Mouse (Mus musculus): Measurements from ENCODE around the gene Csnk1e.

Gene Csnk1e

DNA sequence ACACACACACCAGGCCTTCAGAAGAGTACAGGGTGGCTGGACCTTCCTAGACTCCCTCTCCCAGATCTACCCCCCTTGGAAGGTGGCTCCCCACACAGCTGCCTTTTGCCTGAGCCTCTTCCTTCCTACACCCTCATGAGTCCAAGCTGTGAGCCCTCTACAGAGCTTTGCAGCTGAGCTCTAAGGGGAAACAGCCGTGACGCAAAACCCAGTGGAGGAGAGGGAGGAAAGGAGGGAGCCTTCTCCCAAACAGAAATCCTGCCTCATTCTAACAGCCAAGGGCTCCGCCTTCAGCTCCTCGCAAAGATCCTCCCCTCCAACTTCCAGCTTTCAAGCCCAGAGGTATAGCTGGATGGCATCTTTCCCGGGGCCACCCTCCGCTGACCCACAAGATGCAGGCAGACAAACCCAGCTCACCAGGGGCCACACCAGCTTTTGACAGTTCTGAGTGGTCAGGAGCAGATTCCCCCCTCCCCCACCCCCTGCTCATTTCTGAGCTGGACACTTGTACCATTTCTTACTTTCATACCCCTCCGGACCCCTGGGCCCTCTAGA lies 11.4 kb downstream of the Csnk1e start:
- DNase-seq (ENCODE audit: extremely low read depth, low read depth, low spot score) = no peak

DNA sequence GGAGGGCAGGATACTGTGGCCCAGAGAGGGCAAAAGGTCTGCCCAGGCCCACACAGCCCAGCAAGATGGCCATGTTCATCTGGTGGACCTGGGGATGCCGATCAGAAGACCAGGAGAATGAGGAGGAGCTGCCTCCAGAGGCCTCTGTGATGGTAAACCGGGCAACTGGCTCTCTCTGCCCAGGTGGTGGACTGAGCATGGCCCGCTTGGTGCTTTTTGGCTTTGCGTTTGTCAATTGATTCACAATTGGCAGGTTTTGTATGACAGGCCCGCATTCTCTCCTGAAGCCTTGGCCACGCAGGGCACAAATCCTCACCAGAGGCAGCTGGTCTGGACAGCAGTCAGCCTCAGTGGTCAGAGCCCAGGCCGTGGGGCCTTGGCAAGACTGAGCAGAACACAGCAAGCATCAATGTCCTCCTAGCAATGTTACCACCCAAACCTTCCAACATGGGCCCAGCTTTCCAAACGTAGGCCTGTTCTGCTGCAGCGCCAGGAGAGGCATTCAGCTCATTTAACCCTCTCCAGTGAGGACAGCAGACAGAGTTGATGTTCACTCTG lies 12.3 kb downstream of the Csnk1e start:
- no peak for DNase-seq (ENCODE audit: extremely low read depth, low read depth, low spot score)

DNA sequence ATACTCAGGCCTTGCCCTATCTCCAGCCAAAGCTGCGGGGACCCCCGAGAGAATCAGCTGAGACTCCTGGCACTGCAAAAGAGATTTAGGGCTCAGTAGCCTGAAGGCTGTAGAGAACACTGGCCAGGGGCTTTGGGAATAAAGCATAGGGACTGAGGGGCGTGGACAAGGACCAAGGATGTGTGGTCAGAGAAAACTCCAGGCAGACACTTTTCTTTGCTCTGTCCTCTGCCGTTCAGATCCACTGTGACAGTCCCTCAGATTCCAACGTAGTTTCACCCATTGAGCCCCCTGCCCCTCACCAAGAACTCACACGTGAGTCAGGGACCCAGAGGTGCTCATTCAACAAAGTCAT lies 13.1 kb downstream of the Csnk1e start:
- no peak for DNase-seq (ENCODE audit: extremely low read depth, low read depth, low spot score)

DNA sequence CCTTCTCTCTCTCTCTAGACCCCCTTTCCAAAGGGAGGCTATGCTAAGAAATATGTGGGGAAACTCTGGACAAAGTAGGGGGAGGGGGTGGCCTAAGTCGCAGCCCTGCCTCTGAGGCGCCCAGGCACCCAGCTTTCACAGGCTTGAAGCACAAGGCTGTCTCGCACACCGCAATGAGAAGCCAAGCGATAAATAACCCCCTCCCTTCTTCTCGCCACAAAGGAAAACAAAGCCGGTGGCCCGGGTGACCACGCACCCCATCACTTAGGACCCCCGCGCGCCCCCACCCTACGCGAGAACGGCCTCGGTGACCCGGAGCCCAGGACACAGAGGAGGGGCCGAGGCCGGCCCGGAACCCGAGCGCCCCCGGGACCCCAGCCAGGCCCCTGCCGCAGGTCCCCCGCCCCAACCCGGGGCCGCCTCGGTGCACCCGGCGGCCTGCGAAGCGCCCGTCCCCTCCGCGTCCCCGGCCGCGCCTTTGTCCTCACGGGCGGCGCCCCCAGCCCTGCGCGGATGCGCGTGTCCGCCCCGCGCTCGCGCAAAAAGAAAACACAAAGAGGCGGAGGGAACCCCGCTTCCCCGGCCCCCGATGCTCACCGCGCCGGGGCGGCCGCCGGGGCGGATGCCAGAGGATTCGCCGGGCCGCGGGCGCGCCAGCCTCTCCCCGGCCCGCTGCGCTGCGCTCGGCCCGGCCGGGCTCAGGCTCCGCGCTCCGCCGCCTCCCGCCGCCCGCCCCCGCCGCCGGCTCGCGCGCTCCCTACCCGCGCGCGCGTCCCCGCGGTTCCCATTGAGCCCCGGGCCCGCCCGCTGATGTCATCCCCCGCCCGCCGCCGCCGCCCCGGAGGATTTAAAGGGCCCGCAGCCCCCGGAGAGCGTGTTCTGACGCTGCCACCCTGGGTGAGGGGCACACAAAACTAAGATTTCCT lies 13.8 kb downstream of the Csnk1e start:
- DNase-seq (ENCODE audit: extremely low read depth, low read depth, low spot score) = no peak

DNA sequence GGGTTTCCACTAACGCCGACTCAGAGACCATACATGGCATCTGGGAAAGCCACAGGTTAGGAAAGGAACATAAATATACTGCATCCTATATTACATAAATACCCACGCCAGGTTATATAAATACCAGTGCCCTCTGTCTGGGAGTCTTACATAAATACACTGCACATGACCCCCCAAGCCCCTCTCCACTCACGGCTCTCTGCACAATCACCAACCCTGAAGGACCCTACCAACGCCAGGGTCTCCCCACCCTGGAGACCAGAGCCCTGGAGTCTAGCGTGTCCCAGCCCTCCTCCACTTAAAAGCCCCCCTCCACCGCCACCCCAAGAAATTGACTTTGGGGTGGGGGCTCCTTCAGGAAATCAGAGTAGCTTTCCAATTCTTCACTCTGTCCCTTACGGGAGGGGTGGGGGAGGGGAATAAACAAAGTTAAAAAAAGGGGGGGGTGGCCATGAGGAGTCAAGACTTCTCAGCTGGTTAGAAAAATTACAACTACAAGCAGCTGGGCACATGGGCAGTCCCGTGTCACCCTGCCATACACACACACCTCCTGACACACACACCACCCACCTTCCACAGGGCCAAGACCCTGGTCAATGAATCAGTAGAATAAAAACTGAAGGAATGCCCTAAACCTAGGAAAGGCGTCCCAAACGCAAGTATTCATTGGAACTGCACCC lies 14.6 kb downstream of the Csnk1e start:
- no peak for DNase-seq (ENCODE audit: extremely low read depth, low read depth, low spot score)

DNA sequence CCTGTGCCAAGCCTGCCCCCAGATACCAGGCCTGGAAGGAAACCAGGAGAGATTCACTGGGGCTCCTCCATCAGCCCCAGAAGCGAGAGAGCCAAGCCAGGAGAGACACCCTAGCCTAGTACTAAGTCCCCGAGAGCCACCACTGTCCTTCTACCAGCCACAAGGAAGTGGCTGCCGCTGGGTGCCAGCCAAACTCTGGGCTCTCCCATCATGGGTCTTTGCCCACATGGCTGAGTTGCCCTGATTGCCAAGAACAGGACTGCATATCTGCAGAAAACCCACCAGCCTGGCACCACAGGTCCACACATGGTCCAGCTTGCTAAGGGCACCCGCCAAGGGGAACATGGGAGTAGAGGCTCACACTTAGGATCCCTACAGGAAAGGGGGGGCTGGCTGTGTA lies 15.1 kb downstream of the Csnk1e start:
- DNase-seq (ENCODE audit: extremely low read depth, low read depth, low spot score) = no peak

DNA sequence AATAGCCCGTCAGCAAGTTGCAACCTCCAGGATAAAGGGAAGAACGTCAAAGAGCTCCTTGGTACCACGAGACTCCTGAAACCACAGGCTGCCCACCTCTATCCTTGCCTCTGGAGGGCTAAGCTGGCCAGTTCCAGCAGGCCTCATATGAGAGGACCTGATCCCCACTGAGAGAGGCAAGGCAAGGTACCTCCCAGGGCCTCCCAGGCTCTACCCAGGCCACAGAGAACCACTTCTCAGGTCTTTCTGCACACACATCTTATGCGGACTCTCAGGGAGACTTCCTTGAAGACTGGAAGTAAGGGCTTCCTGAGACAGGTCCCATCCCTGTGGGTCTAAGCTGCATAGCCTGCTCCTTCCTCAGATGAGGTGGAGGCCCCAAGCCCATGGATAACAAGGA lies 16.0 kb downstream of the Csnk1e start:
- DNase-seq (ENCODE audit: extremely low read depth, low read depth, low spot score) = no peak

DNA sequence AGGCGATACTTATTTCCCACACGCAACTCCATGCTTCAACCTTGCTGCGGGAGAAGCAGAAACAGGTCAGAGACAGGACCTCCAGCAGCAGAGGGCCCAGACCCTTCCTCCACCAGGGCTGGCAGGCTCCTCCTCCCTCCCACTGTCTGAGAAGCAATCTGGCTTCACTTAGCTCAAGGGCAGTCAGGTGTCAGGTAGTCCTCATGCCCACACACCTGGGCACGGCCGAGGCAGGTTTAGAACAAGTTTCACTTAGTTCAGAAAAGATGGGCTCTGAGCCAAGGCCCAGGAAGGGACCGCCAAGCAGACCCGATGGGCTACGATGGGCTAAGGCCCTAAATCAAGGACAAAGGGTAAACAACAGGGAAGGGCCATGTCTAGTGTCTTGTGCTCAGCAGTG lies 16.6 kb downstream of the Csnk1e start:
- no peak for DNase-seq (ENCODE audit: extremely low read depth, low read depth, low spot score)

DNA sequence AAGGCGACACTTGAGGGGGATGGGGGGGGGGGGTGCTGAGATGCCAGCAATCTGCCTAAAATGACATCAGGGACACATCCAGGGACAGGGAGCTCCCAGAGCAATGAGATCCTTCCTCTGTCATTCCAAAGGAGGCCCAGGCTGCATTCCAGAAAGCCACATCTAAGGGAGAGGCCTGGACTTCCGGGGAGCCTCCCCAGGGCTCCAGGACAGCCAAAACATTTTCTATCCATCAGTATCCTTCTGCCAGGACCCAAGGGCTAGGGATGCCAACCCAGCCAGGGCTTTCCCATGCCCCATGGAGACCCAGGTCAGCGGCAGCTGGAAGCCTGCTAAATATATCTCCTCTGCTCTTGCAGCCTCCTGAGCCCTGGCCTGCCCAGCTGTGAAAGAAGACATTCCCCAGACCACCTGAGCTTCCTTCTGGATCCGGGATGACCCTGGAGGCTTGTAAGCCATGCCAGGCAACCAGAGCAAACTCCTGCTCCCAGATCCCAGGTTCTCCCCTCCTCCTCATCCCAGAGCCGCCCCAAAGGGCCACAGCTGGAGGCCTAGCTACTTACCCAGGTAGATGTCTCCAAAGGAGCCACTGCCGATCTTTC lies 17.1 kb downstream of the Csnk1e start:
- no peak for DNase-seq (ENCODE audit: extremely low read depth, low read depth, low spot score)

DNA sequence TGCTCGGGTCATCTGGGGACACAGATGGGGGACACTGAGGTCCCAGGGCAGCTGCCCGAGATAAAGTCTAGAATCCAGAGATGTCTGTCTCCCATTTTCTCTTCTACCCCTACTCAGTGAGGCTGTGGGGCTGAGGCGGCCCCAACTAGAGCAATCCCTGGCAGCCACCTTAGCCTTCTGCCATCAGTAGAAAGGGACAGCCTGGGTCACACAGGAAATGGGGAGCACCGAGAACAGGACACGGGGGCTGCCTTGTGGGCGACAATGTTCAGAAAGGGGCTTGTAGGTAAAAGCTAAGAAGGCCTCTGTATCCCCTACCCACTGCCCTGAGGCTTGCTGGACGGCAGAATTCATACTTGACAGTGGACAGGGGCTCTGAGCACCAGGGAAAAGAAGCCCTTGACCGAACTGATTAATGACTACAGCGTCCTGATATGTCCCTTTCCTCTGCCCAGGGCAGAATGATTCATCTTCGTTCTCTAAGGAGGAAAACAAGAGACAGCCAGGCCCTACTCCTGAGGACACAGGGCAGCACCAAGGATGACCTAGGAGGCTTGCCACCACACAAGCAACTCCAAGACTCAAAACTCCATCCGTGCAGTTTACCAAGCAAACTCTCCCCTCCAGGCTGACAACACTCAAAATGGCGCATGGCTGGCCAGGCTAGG lies 17.7 kb downstream of the Csnk1e start:
- DNase-seq (ENCODE audit: extremely low read depth, low read depth, low spot score) = no peak

DNA sequence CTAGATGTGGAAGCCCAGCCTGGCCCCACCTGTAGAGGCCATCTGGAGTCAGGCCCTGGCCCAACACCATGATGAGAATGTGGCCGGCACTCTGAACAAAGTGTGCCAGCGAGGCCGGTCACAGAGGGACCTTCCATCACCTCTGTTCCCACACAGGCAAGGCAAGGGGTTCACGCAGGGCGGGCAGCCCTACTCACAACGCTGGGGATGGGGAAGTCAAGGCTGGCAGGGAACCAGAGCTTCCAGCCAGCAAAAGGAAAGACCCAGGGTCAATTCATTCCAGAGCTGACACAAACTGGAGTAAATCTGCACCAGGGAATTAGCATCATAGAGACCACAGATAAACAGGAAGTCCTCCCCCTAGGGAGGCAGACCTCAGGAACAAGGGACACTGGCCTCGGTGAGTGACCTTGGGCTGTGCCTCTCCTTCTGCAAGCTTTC lies 18.9 kb downstream of the Csnk1e start:
- DNase-seq (ENCODE audit: extremely low read depth, low read depth, low spot score) = no peak

DNA sequence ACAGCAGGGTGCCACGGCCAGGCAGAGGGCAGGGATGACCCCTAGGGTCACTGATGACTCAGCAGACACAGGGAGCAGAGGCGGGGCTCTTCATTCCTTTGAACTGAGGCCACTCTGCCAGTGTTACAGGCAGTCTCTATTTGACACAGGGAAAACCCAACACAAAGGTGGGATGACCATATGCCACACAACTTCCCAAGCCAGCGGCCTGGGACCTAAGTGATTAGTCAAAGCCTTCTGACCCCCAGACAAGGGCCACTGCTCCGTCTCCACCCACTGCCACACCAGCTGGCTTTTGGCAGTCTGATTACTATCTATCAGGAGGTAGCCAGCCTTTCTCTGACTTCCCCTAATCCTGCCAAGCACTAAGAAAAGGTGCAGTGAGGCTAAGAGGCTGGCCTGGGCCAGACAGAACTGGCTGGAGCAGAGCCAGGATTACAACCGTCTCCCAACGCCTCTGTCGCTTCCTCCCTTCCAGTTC lies 20.1 kb downstream of the Csnk1e start:
- DNase-seq (ENCODE audit: extremely low read depth, low read depth, low spot score) = no peak

DNA sequence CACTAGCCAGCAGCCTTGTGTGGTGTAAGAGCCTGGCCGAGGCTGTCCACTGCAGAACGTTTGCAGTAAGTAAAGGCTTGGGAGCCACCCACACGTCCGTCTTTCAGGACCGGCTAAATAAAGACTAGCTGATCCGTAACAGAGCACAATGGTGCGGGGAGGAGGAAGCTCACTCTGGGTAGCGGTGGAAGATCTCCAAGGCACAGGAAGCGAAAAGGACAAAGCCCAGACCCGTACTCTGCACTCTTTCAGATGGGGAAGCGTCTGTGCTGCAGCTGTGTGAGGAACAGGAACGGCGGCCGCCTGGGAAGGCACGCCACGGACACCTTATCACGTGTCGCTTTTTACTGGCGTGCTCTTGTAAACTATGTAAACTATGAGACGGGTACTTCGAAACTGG lies 22.5 kb downstream of the Csnk1e start:
- DNase-seq (ENCODE audit: extremely low read depth, low read depth, low spot score) = no peak

DNA sequence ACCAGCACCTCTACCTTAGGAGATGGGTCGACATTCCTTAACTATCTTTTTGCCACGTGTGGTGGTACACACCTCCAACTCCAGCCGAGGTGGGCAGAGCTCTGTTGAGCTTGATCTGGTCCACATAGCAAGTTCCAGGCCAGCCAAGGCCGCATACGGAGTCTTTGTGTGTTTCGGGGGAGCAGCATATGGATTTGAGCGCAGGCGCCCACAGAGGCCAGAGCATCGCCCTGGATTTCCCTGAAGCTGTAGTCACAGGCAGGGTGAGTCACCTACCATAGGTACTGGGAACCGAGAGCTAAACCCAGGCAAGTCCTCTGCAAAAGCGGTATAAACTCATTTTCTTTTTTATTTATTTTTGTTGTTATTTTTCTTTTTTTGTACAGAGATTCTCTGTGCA lies 23.0 kb downstream of the Csnk1e start:
- DNase-seq (ENCODE audit: extremely low read depth, low read depth, low spot score) = no peak

DNA sequence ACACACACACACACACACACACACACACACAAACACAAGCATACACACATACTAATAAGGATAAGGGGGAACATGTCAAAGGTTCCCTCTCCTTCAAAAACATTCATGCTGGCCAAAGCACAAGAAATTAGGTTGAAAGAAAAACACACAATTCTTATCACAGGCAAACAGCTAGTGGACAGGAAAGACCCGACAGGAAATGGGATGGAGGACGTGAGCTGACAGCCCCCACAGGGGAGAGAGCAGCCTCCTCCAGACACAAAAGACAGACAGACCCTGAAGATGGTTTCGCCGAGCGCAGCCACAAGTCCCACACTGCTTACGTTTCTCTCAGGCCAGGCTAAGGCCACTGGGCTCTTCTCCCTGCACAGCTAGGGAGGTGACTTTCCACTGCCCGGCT lies 23.4 kb downstream of the Csnk1e start:
- DNase-seq (ENCODE audit: extremely low read depth, low read depth, low spot score) = no peak

DNA sequence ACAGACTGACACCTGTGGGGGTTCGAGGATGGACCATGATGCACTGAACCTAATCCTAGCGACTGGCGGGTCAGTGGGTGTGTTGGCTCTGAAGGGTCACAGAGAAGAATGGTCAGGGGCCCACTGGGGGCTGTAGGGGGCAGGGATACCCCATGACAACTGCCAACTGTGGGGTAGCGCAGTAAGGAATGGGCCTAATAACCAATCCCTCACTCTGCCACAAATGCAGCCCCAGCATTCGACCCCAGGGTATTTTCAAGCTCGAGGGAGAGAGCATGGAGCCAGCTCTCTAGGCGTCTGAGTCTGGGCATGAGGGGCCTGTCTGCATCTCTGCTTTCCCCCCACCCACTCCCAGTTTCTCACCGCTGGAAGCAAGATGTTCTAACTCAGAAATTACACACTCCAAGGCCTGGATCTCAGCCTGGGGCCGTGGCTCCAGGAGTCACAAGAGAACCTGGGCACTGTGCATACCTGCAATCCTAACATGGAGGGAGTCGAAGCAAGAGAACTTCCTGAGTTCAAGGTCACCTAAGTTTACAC lies 24.8 kb downstream of the Csnk1e start:
- DNase-seq (ENCODE audit: extremely low read depth, low read depth, low spot score) = no peak

DNA sequence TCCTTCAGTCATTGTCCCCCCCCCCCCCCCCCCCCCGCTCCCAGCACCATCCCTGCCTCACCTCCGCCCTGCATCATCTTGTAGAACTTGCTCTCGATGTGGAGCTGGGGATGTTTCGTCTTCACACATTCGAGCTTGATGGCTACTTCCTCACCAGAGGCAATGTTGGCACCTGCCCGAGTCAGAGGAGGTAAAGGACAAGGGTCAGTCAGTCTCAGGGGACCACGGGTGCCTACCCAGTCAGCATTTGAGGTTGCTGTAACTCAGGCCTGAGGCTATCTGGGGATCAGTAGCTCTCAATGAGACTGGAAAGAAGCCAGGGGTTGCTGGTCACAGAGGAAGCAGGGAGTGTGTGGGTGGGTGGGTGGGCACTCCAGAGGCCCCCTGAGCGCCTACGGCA lies 25.4 kb downstream of the Csnk1e start:
- no peak for DNase-seq (ENCODE audit: extremely low read depth, low read depth, low spot score)

DNA sequence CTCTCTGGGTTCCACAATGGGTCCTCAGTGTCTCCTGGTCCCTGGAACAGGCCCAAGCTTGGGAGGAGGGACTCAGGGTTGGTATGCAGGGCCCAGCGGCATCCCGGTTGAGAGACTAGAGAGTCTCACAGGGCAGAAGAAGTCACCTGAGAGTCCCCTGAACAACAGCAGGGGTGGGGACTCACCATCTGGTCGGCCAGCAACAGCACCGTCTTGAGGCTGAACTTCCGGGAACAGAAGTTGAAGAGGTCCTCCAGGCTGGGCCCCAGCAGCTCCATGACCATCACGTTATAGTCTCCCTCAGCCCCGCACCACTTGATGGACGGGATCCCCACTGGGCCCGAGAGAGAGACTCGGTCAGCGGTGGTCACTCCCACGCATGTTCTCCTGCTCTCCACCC lies 25.8 kb downstream of the Csnk1e start:
- no peak for DNase-seq (ENCODE audit: extremely low read depth, low read depth, low spot score)

DNA sequence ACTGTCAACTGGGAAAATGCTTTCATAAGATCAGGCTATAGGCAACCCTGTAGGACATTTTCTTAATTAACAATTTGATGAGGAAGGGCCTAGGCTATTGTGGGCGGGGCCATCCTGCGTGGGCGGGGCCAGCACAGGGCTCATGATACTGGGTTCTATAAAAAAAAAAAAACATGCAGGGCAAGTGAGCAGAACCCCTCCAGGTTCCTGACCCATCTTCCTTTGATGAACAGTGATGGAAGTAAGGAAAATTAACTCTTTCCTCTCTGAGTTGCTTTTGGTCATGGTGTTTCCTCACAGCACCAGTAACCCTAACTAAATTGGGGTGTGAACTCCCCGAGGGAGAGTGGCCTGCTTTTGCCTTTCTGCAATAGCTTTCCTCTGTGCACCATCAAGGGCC lies 26.8 kb downstream of the Csnk1e start:
- no peak for DNase-seq (ENCODE audit: extremely low read depth, low read depth, low spot score)

DNA sequence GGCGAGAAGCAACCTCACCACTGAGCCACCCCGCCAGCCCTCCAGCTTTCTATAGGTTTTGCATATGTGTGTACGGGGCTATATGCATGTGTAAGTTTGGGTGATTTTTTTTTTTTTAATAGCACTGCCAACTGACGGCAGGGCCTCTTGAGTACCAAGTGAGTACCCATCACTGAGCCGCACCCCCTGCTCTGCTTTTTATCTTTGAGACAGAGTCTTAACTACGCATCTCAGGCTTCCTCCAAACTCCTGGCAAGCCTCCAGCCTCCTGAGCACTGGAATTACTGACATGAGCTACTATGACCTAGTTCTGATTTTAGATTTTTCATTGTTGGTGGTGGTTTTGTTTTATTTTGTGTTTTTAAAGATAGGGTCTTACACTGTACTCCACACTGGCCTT lies 27.9 kb downstream of the Csnk1e start:
- no peak for DNase-seq (ENCODE audit: extremely low read depth, low read depth, low spot score)

DNA sequence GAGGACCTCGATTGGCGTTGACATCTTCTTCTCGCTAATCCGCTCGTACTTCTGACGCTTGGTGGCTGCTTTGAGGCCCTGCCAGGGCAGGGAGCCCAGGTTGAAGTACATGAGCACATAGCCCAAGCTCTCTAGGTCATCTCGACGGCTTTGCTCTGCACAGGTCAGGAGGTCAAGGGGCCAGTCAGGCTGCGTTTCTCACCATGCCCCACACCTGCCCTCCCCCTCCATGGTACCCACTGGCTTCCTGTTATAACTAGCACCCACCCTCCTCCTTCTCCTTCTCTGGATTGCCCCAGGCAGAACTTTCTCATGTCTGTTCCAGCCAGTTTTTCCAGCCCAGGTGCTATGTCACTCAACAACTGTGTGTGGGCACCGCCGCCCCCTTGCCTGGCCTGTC lies 29.9 kb downstream of the Csnk1e start:
- DNase-seq (ENCODE audit: extremely low read depth, low read depth, low spot score) = no peak
